Mouse (Mus musculus): ENCODE measurements around the gene Olfr57. TPM values are rescaled to one million over a fixed set of nuclear protein-coding genes. Genes with fewer than 3 reads are reported as not detected.

Gene Olfr57
- polyA plus RNA-seq (2015; fragmentation: Nextera tagmentation; extraction: Ambion mirVana), result 0.30 TPM in 1 of 2 replicates, not detected in the other

DNA sequence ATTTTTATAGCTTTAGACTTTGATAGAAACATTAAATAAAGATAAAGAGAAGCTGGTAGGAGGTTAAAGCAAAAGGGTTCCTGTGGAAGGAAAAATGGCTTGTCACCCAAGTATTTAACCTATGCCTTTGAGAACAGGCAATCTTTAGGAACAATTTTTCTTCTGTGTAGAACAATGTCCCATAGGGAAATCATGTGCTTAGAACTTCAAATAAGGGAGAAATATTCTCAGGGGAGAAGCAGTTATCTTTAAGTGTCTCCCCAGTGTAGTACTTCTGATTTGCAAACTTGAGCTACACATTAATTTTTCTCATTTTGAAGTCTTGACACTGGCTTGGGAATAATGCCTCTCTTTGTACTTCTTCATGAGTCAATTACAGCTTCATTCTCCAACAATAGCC lies at the start of gene Olfr57:
Gene Olfr57, plus strand, starts transcription at position 301 of the 400 bp plus-strand sequence.

GRCm38 (mm10) chr10:78980750-78981149 lies 47.8 kb upstream of the Olfr57 start, which contains the start of gene Olfr1352:
Gene Olfr1352 (plus strand): TSS chr10:78981050.

DNA sequence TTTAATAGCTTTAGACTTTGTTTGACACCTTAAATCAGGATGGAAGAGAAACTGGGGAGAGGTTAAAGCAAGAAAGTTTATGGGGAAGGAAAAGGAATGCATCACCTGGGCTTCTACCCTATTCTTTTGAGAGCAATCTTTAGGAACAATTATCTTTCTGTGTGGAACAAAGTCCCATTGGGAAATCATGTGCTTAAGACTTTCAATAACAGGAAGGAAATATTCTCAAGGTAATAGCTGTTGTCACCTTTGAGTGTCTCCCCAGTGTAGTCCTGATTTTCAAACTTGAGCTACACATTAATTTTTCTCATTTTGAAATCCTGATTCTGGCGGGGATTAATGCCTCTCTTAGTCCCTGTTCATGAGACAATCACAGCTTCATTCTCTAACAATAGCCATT lies 16.4 kb upstream of the Olfr57 start, which contains the start of gene Olfr1351:
Gene Olfr1351, plus strand, starts transcription at position 301 of the 400 bp plus-strand sequence.

Other genes with a start within 250 kb of the Olfr57 start
- gene Slc1a6, start 248.2 kb upstream of the Olfr57 start, polyA plus RNA-seq (2015; fragmentation: Nextera tagmentation; extraction: Ambion mirVana), result 0.58 and 0.60 TPM in 2 replicates
- not detected in 2 replicates for gene Olfr1356, start 176.6 kb upstream of the Olfr57 start, polyA plus RNA-seq (2015; fragmentation: Nextera tagmentation; extraction: Ambion mirVana)
- not detected in 2 replicates for gene Olfr1355, start 153.2 kb upstream of the Olfr57 start, polyA plus RNA-seq (2015; fragmentation: Nextera tagmentation; extraction: Ambion mirVana)
- not detected in 2 replicates for gene Olfr1354, start 115.6 kb upstream of the Olfr57 start, polyA plus RNA-seq (2015; fragmentation: Nextera tagmentation; extraction: Ambion mirVana)
- gene Olfr8, start 78.1 kb upstream of the Olfr57 start, polyA plus RNA-seq (2015; fragmentation: Nextera tagmentation; extraction: Ambion mirVana), result not detected in 2 replicates
- gene Olfr1353, start 65.4 kb upstream of the Olfr57 start, polyA plus RNA-seq (2015; fragmentation: Nextera tagmentation; extraction: Ambion mirVana), result not detected in 2 replicates
- not detected in 2 replicates for gene Olfr1352, start 47.7 kb upstream of the Olfr57 start, polyA plus RNA-seq (2015; fragmentation: Nextera tagmentation; extraction: Ambion mirVana)
- gene Olfr1351, start 16.3 kb upstream of the Olfr57 start, polyA plus RNA-seq (2015; fragmentation: Nextera tagmentation; extraction: Ambion mirVana), result not detected in 2 replicates
- 15.4 and 16.1 TPM in 2 replicates for gene 2610008E11Rik, start 68.9 kb downstream of the Olfr57 start, polyA plus RNA-seq (2015; fragmentation: Nextera tagmentation; extraction: Ambion mirVana)
- not detected in 2 replicates for gene Vmn2r80, start 120.0 kb downstream of the Olfr57 start, polyA plus RNA-seq (2015; fragmentation: Nextera tagmentation; extraction: Ambion mirVana)
- not detected in 2 replicates for gene Vmn2r81, start 219.0 kb downstream of the Olfr57 start, polyA plus RNA-seq (2015; fragmentation: Nextera tagmentation; extraction: Ambion mirVana)

Data from adrenal gland, postnatal 0 days (tissue).